Mouse (Mus musculus) neutrophil, adult 5-6 weeks (primary cell): ENCODE data around the gene Senp1. TPM values are rescaled to one million over a fixed set of nuclear protein-coding genes. Genes with fewer than 3 reads are reported as not detected.

ENCODE experiments used
- total RNA-seq: library from RNA; stranded (forward); fragments of 200-1000 nt; gene quantifications from 2 replicates; pipeline ENCODE4 v1.2.3, GENCODE M21; 2017

Senp1 gene
- total RNA-seq, 1 experiment from 2014 or later: 67.4 TPM

Other genes starting within 250 kb of the Senp1 start
- gene Hdac7, start 249.2 kb downstream of the Senp1 start, total RNA-seq: 31.8 and 34.7 TPM in 2 replicates
- gene Vdr, start 183.1 kb downstream of the Senp1 start, total RNA-seq: 0.23 TPM in 1 of 2 replicates, not detected in the other
- gene Tmem106c, start 129.5 kb downstream of the Senp1 start, total RNA-seq: 11.8 and 12.2 TPM in 2 replicates
- not detected in 2 replicates for gene Col2a1, start 89.0 kb downstream of the Senp1 start, total RNA-seq
- gene Pfkm, start 1.2 kb downstream of the Senp1 start, total RNA-seq: 2.2 and 2.6 TPM in 2 replicates
- 18.9 and 21.8 TPM in 2 replicates for gene Asb8, start 71.9 kb upstream of the Senp1 start, total RNA-seq
- not detected in 2 replicates for gene Ccdc184, start 73.4 kb upstream of the Senp1 start, total RNA-seq
- not detected in 2 replicates for gene Olfr288, start 101.8 kb upstream of the Senp1 start, total RNA-seq
- not detected in 2 replicates for gene Gm44579, start 127.2 kb upstream of the Senp1 start, total RNA-seq
- not detected in 2 replicates for gene Olfr287, start 127.3 kb upstream of the Senp1 start, total RNA-seq
- gene Olfr286, start 140.7 kb upstream of the Senp1 start, total RNA-seq: not detected in 2 replicates
- gene H1fnt, start 163.5 kb upstream of the Senp1 start, total RNA-seq: not detected in 2 replicates
- gene Zfp641, start 202.4 kb upstream of the Senp1 start, total RNA-seq: 0.12 TPM in 1 of 2 replicates, not detected in the other
- not detected in 2 replicates for gene Olfr285, start 223.6 kb upstream of the Senp1 start, total RNA-seq
- gene Olfr284, start 247.2 kb upstream of the Senp1 start, total RNA-seq: not detected in 2 replicates